Mouse (Mus musculus): Measurements from ENCODE around the gene Trip11. TPM values are rescaled to one million over a fixed set of nuclear protein-coding genes. Genes with fewer than 3 reads are reported as not detected.

Trip11 gene
- polyA plus RNA-seq, 1 experiment from 2014 or later: 31.2 TPM

GRCm38 (mm10) chr12:101891066-101891465 lies 22.0 kb downstream of the Trip11 start:
- no peak overlapping the region for H3K4me3 ChIP-seq (replicated peaks)
- H3K4me1 ChIP-seq (replicated peaks): no peaks in the 10 kb centered on the region
- no peak overlapping the region for H3K4me2 ChIP-seq (replicated peaks)
- no peaks in the 10 kb centered on the region for H3K9me3 ChIP-seq
- peaks cover 22% of the 10 kb centered on the region for H3K36me3 ChIP-seq
- no peak overlapping the region for H3K27ac ChIP-seq
- no peak for ATAC-seq
- H3K9ac ChIP-seq: no peak overlapping the region
- no peaks in the 10 kb centered on the region for H3K27me3 ChIP-seq (replicated peaks)
- 88% methylated on average over 5 of the region's 5 CpGs for WGBS

- no peak overlapping the region for H3K9ac ChIP-seq
- peak; percentile 89 for ATAC-seq
- peaks cover 27% of the 10 kb centered on the region for H3K36me3 ChIP-seq
- 89% methylated on average over 3 of the region's 3 CpGs for WGBS
- H3K27me3 ChIP-seq (replicated peaks): no peaks in the 10 kb centered on the region
- H3K9me3 ChIP-seq: no peaks in the 10 kb centered on the region
- no peaks in the 10 kb centered on the region for H3K4me1 ChIP-seq (replicated peaks)
- H3K4me2 ChIP-seq (replicated peaks): no peak overlapping the region
- no peak overlapping the region for H3K27ac ChIP-seq
- no peak overlapping the region for H3K4me3 ChIP-seq (replicated peaks)
These were observed 23.7 kb downstream of the Trip11 start for GRCm38 (mm10) chr12:101889351-101889750.

GRCm38 (mm10) chr12:101888312-101888711 lies 24.8 kb downstream of the Trip11 start:
- Histone ChIP-seq H3K4me2 (replicated peaks) (no peak overlapping the region), H3K9ac (no peak overlapping the region), H3K4me1 (replicated peaks) (no peaks in the 10 kb centered on the region), H3K36me3 (peaks cover 33% of the 10 kb centered on the region), H3K4me3 (replicated peaks) (no peak overlapping the region), H3K27ac (no peak overlapping the region), H3K27me3 (replicated peaks) (no peaks in the 10 kb centered on the region), H3K9me3 (no peaks in the 10 kb centered on the region)
- 70% methylated on average over 2 of the region's 2 CpGs for WGBS
- no peak for ATAC-seq

GRCm38 (mm10) chr12:101884926-101885325 lies 28.1 kb downstream of the Trip11 start:
- WGBS: 93% methylated on average over 7 of the region's 7 CpGs
- Histone ChIP-seq H3K4me1 (replicated peaks) (no peaks in the 10 kb centered on the region), H3K9ac (no peak overlapping the region), H3K9me3 (no peaks in the 10 kb centered on the region), H3K36me3 (peaks cover 16% of the 10 kb centered on the region; the same call in 1 of the 2 replicates), H3K4me3 (replicated peaks) (no peak overlapping the region), H3K27me3 (replicated peaks) (no peaks in the 10 kb centered on the region), H3K4me2 (replicated peaks) (no peak overlapping the region), H3K27ac (no peak overlapping the region)
- no peak for ATAC-seq

GRCm38 (mm10) chr12:101876374-101876773 lies 36.7 kb downstream of the Trip11 start:
- 83% methylated on average over 2 of the region's 2 CpGs for WGBS
- ATAC-seq: peak; percentile 92
- no peaks in the 10 kb centered on the region for H3K27me3 ChIP-seq (replicated peaks)

GRCm38 (mm10) chr12:101875107-101875506 lies 38.0 kb downstream of the Trip11 start:
- Histone ChIP-seq H3K27me3 (replicated peaks) (no peaks in the 10 kb centered on the region), H3K4me2 (replicated peaks) (no peak overlapping the region), H3K9ac (no peak overlapping the region), H3K9me3 (no peaks in the 10 kb centered on the region), H3K4me3 (replicated peaks) (no peak overlapping the region), H3K4me1 (replicated peaks) (no peaks in the 10 kb centered on the region), H3K27ac (no peak overlapping the region), H3K36me3 (peaks cover 6% of the 10 kb centered on the region; the same call in 1 of the 2 replicates)
- WGBS: 63% methylated on average over 1 of the region's 1 CpGs
- ATAC-seq: no peak

More at GRCm38 (mm10) chr12:101876374-101876773, 36.7 kb downstream of the Trip11 start:
- Histone ChIP-seq H3K9me3 (no peaks in the 10 kb centered on the region), H3K4me3 (replicated peaks) (no peak overlapping the region), H3K4me2 (replicated peaks) (no peak overlapping the region), H3K4me1 (replicated peaks) (no peaks in the 10 kb centered on the region), H3K27ac (no peak overlapping the region), H3K9ac (no peak overlapping the region), H3K36me3 (peaks cover 6% of the 10 kb centered on the region; the same call in 1 of the 2 replicates)

GRCm38 (mm10) chr12:101862286-101862964 lies 50.6 kb downstream of the Trip11 start:
- no peak overlapping the region for H3K4me3 ChIP-seq (replicated peaks)
- H3K9me3 ChIP-seq: no peaks in the 10 kb centered on the region
- 90% methylated on average over 10 of the region's 10 CpGs for WGBS

GRCm38 (mm10) chr12:101860256-101860655 lies 52.8 kb downstream of the Trip11 start:
- no peaks in the 10 kb centered on the region for H3K4me1 ChIP-seq (replicated peaks)
- no peak for ATAC-seq
- H3K27me3 ChIP-seq (replicated peaks): no peaks in the 10 kb centered on the region
- H3K27ac ChIP-seq: no peak overlapping the region
- H3K4me3 ChIP-seq (replicated peaks): no peak overlapping the region
- no peaks in the 10 kb centered on the region for H3K36me3 ChIP-seq
- no peak overlapping the region for H3K4me2 ChIP-seq (replicated peaks)
- 88% methylated on average over 1 of the region's 1 CpGs for WGBS
- H3K9me3 ChIP-seq: no peaks in the 10 kb centered on the region
- H3K9ac ChIP-seq: no peak overlapping the region

More at GRCm38 (mm10) chr12:101862286-101862964, 50.6 kb downstream of the Trip11 start:
- Histone ChIP-seq H3K27me3 (replicated peaks) (no peaks in the 10 kb centered on the region), H3K9ac (no peak overlapping the region), H3K36me3 (no peaks in the 10 kb centered on the region), H3K27ac (no peak overlapping the region), H3K4me2 (replicated peaks) (no peak overlapping the region), H3K4me1 (replicated peaks) (no peaks in the 10 kb centered on the region)
- ATAC-seq: no peak

GRCm38 (mm10) chr12:101858011-101858410 lies 55.1 kb downstream of the Trip11 start:
- 88% methylated on average over 5 of the region's 5 CpGs for WGBS

GRCm38 (mm10) chr12:101854336-101854735 lies 58.7 kb downstream of the Trip11 start:
- no peak overlapping the region for H3K27ac ChIP-seq
- no peaks in the 10 kb centered on the region for H3K4me1 ChIP-seq (replicated peaks)
- H3K27me3 ChIP-seq (replicated peaks): no peaks in the 10 kb centered on the region
- H3K9me3 ChIP-seq: no peaks in the 10 kb centered on the region
- no peak overlapping the region for H3K9ac ChIP-seq
- no peak for ATAC-seq
- no peak overlapping the region for H3K4me2 ChIP-seq (replicated peaks)
- no peak overlapping the region for H3K4me3 ChIP-seq (replicated peaks)
- WGBS: 93% methylated on average over 11 of the region's 11 CpGs
- no peaks in the 10 kb centered on the region for H3K36me3 ChIP-seq

More at GRCm38 (mm10) chr12:101858011-101858410, 55.1 kb downstream of the Trip11 start:
- no peaks in the 10 kb centered on the region for H3K27me3 ChIP-seq (replicated peaks)
- H3K4me1 ChIP-seq (replicated peaks): no peaks in the 10 kb centered on the region
- no peak overlapping the region for H3K4me2 ChIP-seq (replicated peaks)
- no peaks in the 10 kb centered on the region for H3K9me3 ChIP-seq
- no peak overlapping the region for H3K27ac ChIP-seq
- no peaks in the 10 kb centered on the region for H3K36me3 ChIP-seq
- H3K9ac ChIP-seq: no peak overlapping the region
- no peak overlapping the region for H3K4me3 ChIP-seq (replicated peaks)
- no peak for ATAC-seq

GRCm38 (mm10) chr12:101851846-101852564 lies 61.1 kb downstream of the Trip11 start:
- 73% methylated on average over 7 of the region's 7 CpGs for WGBS
- ATAC-seq: no peak
- no peaks in the 10 kb centered on the region for H3K36me3 ChIP-seq
- no peaks in the 10 kb centered on the region for H3K4me1 ChIP-seq (replicated peaks)
- no peak overlapping the region for H3K27ac ChIP-seq
- no peak overlapping the region for H3K9ac ChIP-seq
- no peaks in the 10 kb centered on the region for H3K27me3 ChIP-seq (replicated peaks)
- H3K4me2 ChIP-seq (replicated peaks): no peak overlapping the region
- H3K9me3 ChIP-seq: no peaks in the 10 kb centered on the region
- H3K4me3 ChIP-seq (replicated peaks): no peak overlapping the region

GRCm38 (mm10) chr12:101851314-101851713 lies 61.8 kb downstream of the Trip11 start:
- peaks cover 5% of the 10 kb centered on the region; the same call in 1 of the 2 replicates for H3K36me3 ChIP-seq
- ATAC-seq: no peak
- H3K9me3 ChIP-seq: no peaks in the 10 kb centered on the region
- H3K27ac ChIP-seq: no peak overlapping the region
- no peaks in the 10 kb centered on the region for H3K4me1 ChIP-seq (replicated peaks)
- no peak overlapping the region for H3K4me3 ChIP-seq (replicated peaks)
- H3K4me2 ChIP-seq (replicated peaks): no peak overlapping the region
- no peak overlapping the region for H3K9ac ChIP-seq
- WGBS: 65% methylated on average over 9 of the region's 9 CpGs
- H3K27me3 ChIP-seq (replicated peaks): no peaks in the 10 kb centered on the region

Data from intestine, embryonic 15.5 days (tissue).